Mouse (Mus musculus) frontal cortex, adult 2 months (tissue): Measurements from ENCODE around the gene E2f6. TPM values are rescaled to one million over a fixed set of nuclear protein-coding genes. Genes with fewer than 3 reads are reported as not detected.

Experiments
- DNase-seq, 2 experiments: peaks; one replicate each; pipeline ENCODE4 v3.0.0; 2022; ENCODE audit warnings: low spot score in 1 of 2; ENCODE audit errors: extremely low spot score in 1 of 2
- polyA plus RNA-seq: library from polyadenylated mRNA; depleted of rRNA; stranded (reverse); fragments of >200 nt; gene quantifications from 2 replicates; pipeline ENCODE4 v1.2.3, GENCODE M21; 2012

The E2f6 gene
- polyA plus RNA-seq, 1 experiment = 37.9 TPM

- DNase-seq = peak in 1 of 2 experiments; percentile 57
Observed at GRCm38 (mm10) chr12:16844623-16845592, 34.1 kb downstream of the E2f6 start.

- no peak for DNase-seq
Observed at GRCm38 (mm10) chr12:16847204-16847792, 36.5 kb downstream of the E2f6 start.

GRCm38 (mm10) chr12:16848501-16848900 lies 37.7 kb downstream of the E2f6 start:
- DNase-seq = no peak

GRCm38 (mm10) chr12:16849821-16850220 lies 39.1 kb downstream of the E2f6 start:
- no peak for DNase-seq

- peak; percentile 76 to 80 for DNase-seq
Observed at GRCm38 (mm10) chr12:16850431-16851375, 39.9 kb downstream of the E2f6 start.

GRCm38 (mm10) chr12:16853431-16854165 lies 42.8 kb downstream of the E2f6 start:
- peak in 1 of 2 experiments; percentile 69 for DNase-seq

GRCm38 (mm10) chr12:16855632-16856305 lies 45.0 kb downstream of the E2f6 start:
- DNase-seq = peak; percentile 86 to 91

- DNase-seq = no peak
Observed at GRCm38 (mm10) chr12:16856306-16856679, 45.5 kb downstream of the E2f6 start.

GRCm38 (mm10) chr12:16858081-16858480 lies 47.3 kb downstream of the E2f6 start:
- no peak for DNase-seq

GRCm38 (mm10) chr12:16859781-16860180 lies 49.0 kb downstream of the E2f6 start:
- DNase-seq = no peak

GRCm38 (mm10) chr12:16860533-16860932 lies 49.8 kb downstream of the E2f6 start:
- no peak for DNase-seq

GRCm38 (mm10) chr12:16860961-16861360 lies 50.2 kb downstream of the E2f6 start:
- DNase-seq = no peak

- DNase-seq = no peak
Observed at GRCm38 (mm10) chr12:16864477-16864876, 53.7 kb downstream of the E2f6 start.

GRCm38 (mm10) chr12:16865871-16866270 lies 55.1 kb downstream of the E2f6 start:
- DNase-seq = no peak

- no peak for DNase-seq
Observed at GRCm38 (mm10) chr12:16866460-16866859, 55.7 kb downstream of the E2f6 start.

- DNase-seq = no peak
Observed at GRCm38 (mm10) chr12:16867306-16867705, 56.5 kb downstream of the E2f6 start.

GRCm38 (mm10) chr12:16868618-16869017 lies 57.9 kb downstream of the E2f6 start:
- no peak for DNase-seq

- DNase-seq = no peak
Observed at GRCm38 (mm10) chr12:16869091-16869778, 58.5 kb downstream of the E2f6 start.

- DNase-seq = no peak
Observed at GRCm38 (mm10) chr12:16869870-16870404, 59.2 kb downstream of the E2f6 start.
